Mouse (Mus musculus) intestine, embryonic 16.5 days (tissue): ENCODE results near the gene Tax1bp1. TPM values are rescaled to one million over a fixed set of nuclear protein-coding genes. Genes with fewer than 3 reads are reported as not detected.

ENCODE experiments used
- ATAC-seq: fragments of 200-750 bp; cut with Nextera tagmentation; 2 replicates; pipeline ENCODE4 v1.8.0; 2017; ENCODE audit warnings: moderate TSS enrichment, moderate library complexity
- H3K27ac ChIP-seq: fragments of 300-500 bp; sonication (generic); 2 replicates; pipeline ENCODE4 v1.5.1; 2014; ENCODE audit warnings: mild to moderate bottlenecking, low read length
- H3K27me3 ChIP-seq: fragments of 300-500 bp; sonication (generic); replicated peaks from 2 replicates; pipeline ENCODE4 v1.6.1; 2014; ENCODE audit warnings: low read length, control low read depth, mixed read lengths; ENCODE audit not compliant: control insufficient read depth, insufficient read depth
- H3K36me3 ChIP-seq: fragments of 300-500 bp; sonication (generic); 2 replicates; pipeline ENCODE4 v1.6.1; 2014; ENCODE audit warnings: low read length, control low read depth; ENCODE audit not compliant: control insufficient read depth, insufficient read depth
- H3K4me1 ChIP-seq: fragments of 300-500 bp; sonication (generic); 2 replicates; pipeline ENCODE4 v1.6.1; 2014; ENCODE audit warnings: low read length, control low read depth, mixed read lengths; ENCODE audit not compliant: control insufficient read depth, insufficient read depth
- H3K4me2 ChIP-seq: fragments of 300-500 bp; sonication (generic); 2 replicates; pipeline ENCODE4 v1.6.1; 2014; ENCODE audit warnings: low read depth, low read length, control low read depth
- H3K4me3 ChIP-seq: fragments of 300-500 bp; sonication (generic); 2 replicates; pipeline ENCODE4 v1.5.1; 2014; ENCODE audit warnings: mild to moderate bottlenecking, low read length
- H3K9ac ChIP-seq: fragments of 300-500 bp; sonication (generic); 2 replicates; pipeline ENCODE4 v1.6.1; 2014; ENCODE audit warnings: low read depth, low read length
- H3K9me3 ChIP-seq: fragments of 300-500 bp; sonication (generic); 2 replicates; pipeline ENCODE4 v1.6.1; 2016; ENCODE audit warnings: low read length, control low read depth; ENCODE audit not compliant: control insufficient read depth
- WGBS: fragments of 180-500 bp; shearing (Covaris S2); extraction: QIAGEN DNeasy Blood & Tissue Kit; methylation state at CpG from one replicate; pipeline ENCODE4 v1.1.7; 2014; 5-methylcytosine and 5-hydroxymethylcytosine counted together
- polyA plus RNA-seq: library from polyadenylated mRNA; unstranded; fragments of >200 nt; fragmentation: Nextera tagmentation; extraction: Ambion mirVana; gene quantifications from 2 replicates; pipeline ENCODE4 v1.2.1, GENCODE M21; 2015

The Tax1bp1 gene
- polyA plus RNA-seq, 1 experiment from 2014 or later = 168 TPM

DNA sequence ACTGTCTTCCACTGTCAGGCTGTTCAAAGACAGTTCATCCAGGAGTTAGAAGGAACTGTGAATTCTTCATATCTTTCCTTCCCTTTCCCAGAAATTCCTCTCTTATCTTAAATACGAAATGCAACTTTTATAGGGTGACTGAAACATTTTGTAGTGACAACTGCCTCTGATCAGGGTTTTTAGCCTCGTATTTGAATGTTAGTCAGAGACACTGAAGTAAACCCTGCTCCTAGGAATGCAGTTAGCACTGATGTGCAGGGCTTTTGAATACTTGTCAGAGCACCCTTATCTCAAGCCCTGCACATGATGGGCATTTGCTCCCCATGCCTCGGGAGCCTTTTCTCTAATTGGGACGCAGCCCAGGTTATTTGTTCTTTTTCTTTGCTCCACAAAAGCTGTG, 16.8 kb downstream of the Tax1bp1 start:
- H3K4me3 ChIP-seq = no peak overlapping the region
- no peak overlapping the region for H3K9ac ChIP-seq
- 67% methylated on average over 4 of the region's 4 CpGs for WGBS
- H3K27me3 ChIP-seq = no peaks in the 10 kb centered on the region
- H3K4me1 ChIP-seq = no peaks in the 10 kb centered on the region
- H3K36me3 ChIP-seq = no peaks in the 10 kb centered on the region
- no peak overlapping the region for H3K4me2 ChIP-seq
- ATAC-seq = no peak
- H3K9me3 ChIP-seq = no peaks in the 10 kb centered on the region
- H3K27ac ChIP-seq = no peak overlapping the region

- Histone ChIP-seq H3K4me1 (no peaks in the 10 kb centered on the region), H3K36me3 (no peaks in the 10 kb centered on the region), H3K4me3 (no peak overlapping the region), H3K27ac (no peak overlapping the region), H3K4me2 (no peak overlapping the region), H3K9me3 (no peaks in the 10 kb centered on the region), H3K27me3 (no peaks in the 10 kb centered on the region), H3K9ac (no peak overlapping the region)
- WGBS = 90% methylated on average over 2 of the region's 2 CpGs
- ATAC-seq = no peak
Measured at GRCm38 (mm10) chr6:52734630-52735029, 21.1 kb downstream of the Tax1bp1 start.

GRCm38 (mm10) chr6:52752832-52753231, 39.3 kb downstream of the Tax1bp1 start:
- H3K4me2 ChIP-seq = no peak overlapping the region
- H3K27me3 ChIP-seq = no peaks in the 10 kb centered on the region
- H3K9me3 ChIP-seq = no peaks in the 10 kb centered on the region
- no peak for ATAC-seq
- no peaks in the 10 kb centered on the region for H3K4me1 ChIP-seq
- H3K9ac ChIP-seq = no peak overlapping the region
- H3K4me3 ChIP-seq = no peak overlapping the region
- H3K27ac ChIP-seq = no peak overlapping the region
- peaks cover 3% of the 10 kb centered on the region; the same call in 1 of the 2 replicates for H3K36me3 ChIP-seq
- 94% methylated on average over 5 of the region's 5 CpGs for WGBS

GRCm38 (mm10) chr6:52765206-52765605, 51.7 kb downstream of the Tax1bp1 start:
- no peak overlapping the region for H3K9ac ChIP-seq
- H3K4me2 ChIP-seq = no peak overlapping the region
- no peak overlapping the region for H3K27ac ChIP-seq
- H3K9me3 ChIP-seq = no peaks in the 10 kb centered on the region
- H3K4me3 ChIP-seq = no peak overlapping the region
- WGBS = 66% methylated on average over 7 of the region's 7 CpGs
- no peaks in the 10 kb centered on the region for H3K4me1 ChIP-seq
- H3K27me3 ChIP-seq = no peaks in the 10 kb centered on the region
- ATAC-seq = no peak
- peaks cover 9% of the 10 kb centered on the region; the same call in 1 of the 2 replicates for H3K36me3 ChIP-seq

GRCm38 (mm10) chr6:52770789-52771188, 57.3 kb downstream of the Tax1bp1 start:
- Histone ChIP-seq H3K27me3 (no peaks in the 10 kb centered on the region), H3K9ac (no peak overlapping the region), H3K36me3 (peaks cover 9% of the 10 kb centered on the region; the same call in 1 of the 2 replicates), H3K4me1 (no peaks in the 10 kb centered on the region), H3K4me2 (no peak overlapping the region), H3K9me3 (no peaks in the 10 kb centered on the region), H3K27ac (no peak overlapping the region), H3K4me3 (no peak overlapping the region)
- 49% methylated on average over 1 of the region's 1 CpGs for WGBS
- no peak for ATAC-seq

GRCm38 (mm10) chr6:52773132-52773531, 59.6 kb downstream of the Tax1bp1 start:
- H3K36me3 ChIP-seq = peaks cover 2% of the 10 kb centered on the region; the same call in 1 of the 2 replicates
- no peak overlapping the region for H3K4me3 ChIP-seq
- H3K4me2 ChIP-seq = no peak overlapping the region
- WGBS = 78% methylated on average over 5 of the region's 5 CpGs
- H3K9me3 ChIP-seq = no peaks in the 10 kb centered on the region
- no peak overlapping the region for H3K27ac ChIP-seq
- H3K9ac ChIP-seq = no peak overlapping the region
- no peak for ATAC-seq
- no peaks in the 10 kb centered on the region for H3K27me3 ChIP-seq
- no peaks in the 10 kb centered on the region for H3K4me1 ChIP-seq

DNA sequence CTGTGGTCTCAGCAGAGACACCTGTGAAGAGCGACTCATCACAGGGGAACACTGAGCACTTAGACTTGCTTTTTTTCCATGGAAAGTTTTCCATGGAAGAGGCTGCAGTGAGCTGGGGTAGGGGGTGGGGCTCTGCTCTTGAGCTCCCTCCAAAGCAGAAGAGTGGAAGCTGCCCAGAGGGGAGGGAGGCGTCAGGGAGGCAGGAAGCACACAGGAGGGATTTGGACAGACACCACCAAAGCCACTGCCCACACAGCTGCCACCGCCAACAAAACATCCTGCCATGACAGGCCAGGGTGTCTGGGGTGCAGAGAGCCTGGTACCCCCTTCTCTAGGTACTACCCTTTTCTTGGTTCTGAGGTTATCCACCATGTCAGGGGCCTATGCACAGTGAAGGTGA, 61.8 kb downstream of the Tax1bp1 start:
- WGBS = 85% methylated on average over 3 of the region's 3 CpGs
- no peak overlapping the region for H3K27ac ChIP-seq
- no peak overlapping the region for H3K9ac ChIP-seq
- no peaks in the 10 kb centered on the region for H3K27me3 ChIP-seq
- ATAC-seq = no peak
- H3K36me3 ChIP-seq = no peaks in the 10 kb centered on the region
- H3K9me3 ChIP-seq = no peaks in the 10 kb centered on the region
- H3K4me1 ChIP-seq = no peaks in the 10 kb centered on the region
- no peak overlapping the region for H3K4me3 ChIP-seq
- no peak overlapping the region for H3K4me2 ChIP-seq

- H3K9me3 ChIP-seq = no peaks in the 10 kb centered on the region
- H3K27me3 ChIP-seq = no peaks in the 10 kb centered on the region
- H3K36me3 ChIP-seq = no peaks in the 10 kb centered on the region
- H3K4me2 ChIP-seq = no peak overlapping the region
- WGBS = 83% methylated on average over 8 of the region's 8 CpGs
- H3K27ac ChIP-seq = no peak overlapping the region
- no peak overlapping the region for H3K4me3 ChIP-seq
- no peak overlapping the region for H3K9ac ChIP-seq
- ATAC-seq = no peak
- no peaks in the 10 kb centered on the region for H3K4me1 ChIP-seq
Measured at GRCm38 (mm10) chr6:52775956-52776355, 62.4 kb downstream of the Tax1bp1 start.

DNA sequence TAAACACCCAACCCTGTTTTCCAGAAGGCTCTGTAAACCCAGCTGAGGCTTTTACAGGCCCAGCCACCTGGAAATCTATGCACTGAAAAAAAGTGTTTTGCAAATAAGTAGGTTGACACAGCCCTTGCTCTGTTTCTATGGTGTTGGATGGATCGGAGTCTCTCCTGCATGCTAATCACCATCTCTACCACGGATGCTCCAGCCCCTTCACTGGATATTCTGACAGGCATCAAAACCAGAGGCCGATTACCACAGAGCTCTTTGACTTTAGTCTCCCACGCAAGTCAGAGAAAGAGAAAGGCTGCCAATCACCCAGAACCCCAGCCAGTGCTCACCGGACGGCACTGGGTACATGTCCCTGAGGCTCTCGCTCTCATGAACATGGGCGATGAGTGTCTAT, 63.5 kb downstream of the Tax1bp1 start:
- 91% methylated on average over 8 of the region's 8 CpGs for WGBS

GRCm38 (mm10) chr6:52778523-52778922, 65.0 kb downstream of the Tax1bp1 start:
- H3K4me3 ChIP-seq = no peak overlapping the region
- ATAC-seq = no peak
- H3K4me2 ChIP-seq = no peak overlapping the region
- H3K27ac ChIP-seq = no peak overlapping the region
- H3K9ac ChIP-seq = no peak overlapping the region
- no peaks in the 10 kb centered on the region for H3K4me1 ChIP-seq
- WGBS = 90% methylated on average over 5 of the region's 5 CpGs
- H3K27me3 ChIP-seq = no peaks in the 10 kb centered on the region
- no peaks in the 10 kb centered on the region for H3K36me3 ChIP-seq
- H3K9me3 ChIP-seq = no peaks in the 10 kb centered on the region

More for the DNA sequence above, 63.5 kb downstream of the Tax1bp1 start:
- ATAC-seq = no peak
- Histone ChIP-seq H3K36me3 (no peaks in the 10 kb centered on the region), H3K27ac (no peak overlapping the region), H3K4me1 (no peaks in the 10 kb centered on the region), H3K27me3 (no peaks in the 10 kb centered on the region), H3K4me2 (no peak overlapping the region), H3K9me3 (no peaks in the 10 kb centered on the region), H3K9ac (no peak overlapping the region), H3K4me3 (no peak overlapping the region)
